Mouse (Mus musculus): ENCODE results near the gene Rasl10b. TPM values are rescaled to one million over a fixed set of nuclear protein-coding genes. Genes with fewer than 3 reads are reported as not detected.

The Rasl10b gene
- polyA plus RNA-seq, 1 experiment from 2014 or later: 5.9 TPM

GRCm38 (mm10) chr11:83394802-83395439 lies 14.0 kb upstream of the Rasl10b start:
- no peak for ATAC-seq (ENCODE audit: insufficient number of reproducible peaks, insufficient read depth, low FRiP score, low read depth)
- H3K4me2 ChIP-seq (ENCODE audit: low read length): no peak overlapping the region
- H3K27me3 ChIP-seq (ENCODE audit: control insufficient read depth, insufficient read depth, low read length): no peaks in the 10 kb centered on the region
- H3K9me3 ChIP-seq (ENCODE audit: control insufficient read depth, low read length): no peaks in the 10 kb centered on the region
- H3K4me1 ChIP-seq (ENCODE audit: control insufficient read depth in 2 of 2, insufficient read depth in 2 of 2, low read length in 2 of 2): peaks cover 10 to 32% of the 10 kb centered on the region in 2 experiments
- H3K4me3 ChIP-seq (ENCODE audit: control insufficient read depth in 1 of 2, insufficient read depth in 1 of 2, low read depth in 1 of 2, low read length in 2 of 2): no peak overlapping the region
- 33% methylated on average over 6 of the region's 6 CpGs for WGBS
- H3K36me3 ChIP-seq (ENCODE audit: control insufficient read depth, insufficient read depth, low read length): peaks cover 70% of the 10 kb centered on the region
- H3K9ac ChIP-seq (ENCODE audit: low read length): no peak overlapping the region
- H3K27ac ChIP-seq (replicated peaks in 1 of 2; ENCODE audit: control insufficient read depth in 1 of 2, insufficient read depth in 1 of 2, low read depth in 2 of 2, low read length in 2 of 2): peak overlapping the region in 1 of 2 experiments; percentile 31; a peak in 1 of 4 replicates

GRCm38 (mm10) chr11:83397626-83398025 lies 11.3 kb upstream of the Rasl10b start:
- no peaks in the 10 kb centered on the region for H3K9me3 ChIP-seq (ENCODE audit: control insufficient read depth, low read length)
- no peak overlapping the region for H3K9ac ChIP-seq (ENCODE audit: low read length)
- no peaks in the 10 kb centered on the region for H3K27me3 ChIP-seq (ENCODE audit: control insufficient read depth, insufficient read depth, low read length)
- no peak overlapping the region for H3K27ac ChIP-seq (replicated peaks in 1 of 2; ENCODE audit: control insufficient read depth in 1 of 2, insufficient read depth in 1 of 2, low read depth in 2 of 2, low read length in 2 of 2)
- 75% methylated on average over 7 of the region's 7 CpGs for WGBS
- H3K4me2 ChIP-seq (ENCODE audit: low read length): no peak overlapping the region
- H3K4me3 ChIP-seq (ENCODE audit: control insufficient read depth in 1 of 2, insufficient read depth in 1 of 2, low read depth in 1 of 2, low read length in 2 of 2): no peak overlapping the region
- H3K4me1 ChIP-seq (ENCODE audit: control insufficient read depth in 2 of 2, insufficient read depth in 2 of 2, low read length in 2 of 2): peaks cover 9 to 21% of the 10 kb centered on the region in 2 experiments
- ATAC-seq (ENCODE audit: insufficient number of reproducible peaks, insufficient read depth, low FRiP score, low read depth): no peak
- H3K36me3 ChIP-seq (ENCODE audit: control insufficient read depth, insufficient read depth, low read length): peaks cover 58% of the 10 kb centered on the region

- WGBS: 81% methylated on average over 5 of the region's 5 CpGs
- Histone ChIP-seq H3K36me3 (ENCODE audit: control insufficient read depth, insufficient read depth, low read length) (peaks cover 65% of the 10 kb centered on the region), H3K4me3 (ENCODE audit: control insufficient read depth in 1 of 2, insufficient read depth in 1 of 2, low read depth in 1 of 2, low read length in 2 of 2) (no peak overlapping the region), H3K9ac (ENCODE audit: low read length) (no peak overlapping the region), H3K27me3 (ENCODE audit: control insufficient read depth, insufficient read depth, low read length) (no peaks in the 10 kb centered on the region), H3K9me3 (ENCODE audit: control insufficient read depth, low read length) (no peaks in the 10 kb centered on the region), H3K4me1 (ENCODE audit: control insufficient read depth in 2 of 2, insufficient read depth in 2 of 2, low read length in 2 of 2) (peaks cover 5 to 14% of the 10 kb centered on the region in 2 experiments), H3K27ac (replicated peaks in 1 of 2; ENCODE audit: control insufficient read depth in 1 of 2, insufficient read depth in 1 of 2, low read depth in 2 of 2, low read length in 2 of 2) (no peak overlapping the region), H3K4me2 (ENCODE audit: low read length) (no peak overlapping the region)
- no peak for ATAC-seq (ENCODE audit: insufficient number of reproducible peaks, insufficient read depth, low FRiP score, low read depth)
Observed at GRCm38 (mm10) chr11:83398724-83399123, 10.2 kb upstream of the Rasl10b start.

- peaks cover 0 to 19% of the 10 kb centered on the region in 2 experiments; a peak in 3 of 4 replicates for H3K4me1 ChIP-seq (ENCODE audit: control insufficient read depth in 2 of 2, insufficient read depth in 2 of 2, low read length in 2 of 2)
- peaks cover 46% of the 10 kb centered on the region for H3K36me3 ChIP-seq (ENCODE audit: control insufficient read depth, insufficient read depth, low read length)
- WGBS: 47% methylated on average over 7 of the region's 7 CpGs
Observed at GRCm38 (mm10) chr11:83403787-83404186, 5.2 kb upstream of the Rasl10b start.

GRCm38 (mm10) chr11:83406391-83406790 lies 2.5 kb upstream of the Rasl10b start:
- 50% methylated on average over 3 of the region's 3 CpGs for WGBS
- Histone ChIP-seq H3K9ac (ENCODE audit: low read length) (no peak overlapping the region), H3K27me3 (ENCODE audit: control insufficient read depth, insufficient read depth, low read length) (no peaks in the 10 kb centered on the region), H3K36me3 (ENCODE audit: control insufficient read depth, insufficient read depth, low read length) (peaks cover 29% of the 10 kb centered on the region), H3K27ac (replicated peaks in 1 of 2; ENCODE audit: control insufficient read depth in 1 of 2, insufficient read depth in 1 of 2, low read depth in 2 of 2, low read length in 2 of 2) (no peak overlapping the region), H3K4me1 (ENCODE audit: control insufficient read depth in 2 of 2, insufficient read depth in 2 of 2, low read length in 2 of 2) (peaks cover 9 to 22% of the 10 kb centered on the region in 2 experiments; a peak in 3 of 4 replicates), H3K4me2 (ENCODE audit: low read length) (no peak overlapping the region), H3K4me3 (ENCODE audit: control insufficient read depth in 1 of 2, insufficient read depth in 1 of 2, low read depth in 1 of 2, low read length in 2 of 2) (no peak overlapping the region), H3K9me3 (ENCODE audit: control insufficient read depth, low read length) (no peaks in the 10 kb centered on the region)
- ATAC-seq (ENCODE audit: insufficient number of reproducible peaks, insufficient read depth, low FRiP score, low read depth): no peak

More at GRCm38 (mm10) chr11:83403787-83404186, 5.2 kb upstream of the Rasl10b start:
- Histone ChIP-seq H3K4me3 (ENCODE audit: control insufficient read depth in 1 of 2, insufficient read depth in 1 of 2, low read depth in 1 of 2, low read length in 2 of 2) (no peak overlapping the region), H3K27ac (replicated peaks in 1 of 2; ENCODE audit: control insufficient read depth in 1 of 2, insufficient read depth in 1 of 2, low read depth in 2 of 2, low read length in 2 of 2) (no peak overlapping the region), H3K4me2 (ENCODE audit: low read length) (no peak overlapping the region), H3K27me3 (ENCODE audit: control insufficient read depth, insufficient read depth, low read length) (no peaks in the 10 kb centered on the region), H3K9me3 (ENCODE audit: control insufficient read depth, low read length) (no peaks in the 10 kb centered on the region), H3K9ac (ENCODE audit: low read length) (no peak overlapping the region)
- ATAC-seq (ENCODE audit: insufficient number of reproducible peaks, insufficient read depth, low FRiP score, low read depth): no peak

- H3K27me3 ChIP-seq (ENCODE audit: control insufficient read depth, insufficient read depth, low read length): no peaks in the 10 kb centered on the region
- H3K4me3 ChIP-seq (ENCODE audit: control insufficient read depth in 1 of 2, insufficient read depth in 1 of 2, low read depth in 1 of 2, low read length in 2 of 2): no peak overlapping the region
- no peak overlapping the region for H3K4me2 ChIP-seq (ENCODE audit: low read length)
- ATAC-seq (ENCODE audit: insufficient number of reproducible peaks, insufficient read depth, low FRiP score, low read depth): no peak
- no peaks in the 10 kb centered on the region for H3K9me3 ChIP-seq (ENCODE audit: control insufficient read depth, low read length)
- WGBS: 50% methylated on average over 8 of the region's 8 CpGs
- no peak overlapping the region for H3K9ac ChIP-seq (ENCODE audit: low read length)
- H3K27ac ChIP-seq (replicated peaks in 1 of 2; ENCODE audit: control insufficient read depth in 1 of 2, insufficient read depth in 1 of 2, low read depth in 2 of 2, low read length in 2 of 2): no peak overlapping the region
- peaks cover 17% of the 10 kb centered on the region for H3K36me3 ChIP-seq (ENCODE audit: control insufficient read depth, insufficient read depth, low read length)
- peaks cover 9 to 22% of the 10 kb centered on the region in 2 experiments; a peak in 3 of 4 replicates for H3K4me1 ChIP-seq (ENCODE audit: control insufficient read depth in 2 of 2, insufficient read depth in 2 of 2, low read length in 2 of 2)
Observed at GRCm38 (mm10) chr11:83408242-83408641, 695 bp upstream of the Rasl10b start.

- Histone ChIP-seq H3K4me1 (ENCODE audit: control insufficient read depth in 2 of 2, insufficient read depth in 2 of 2, low read length in 2 of 2) (peaks cover 9 to 22% of the 10 kb centered on the region in 2 experiments; a peak in 3 of 4 replicates), H3K4me2 (ENCODE audit: low read length) (peak overlapping the region; percentile 92), H3K9ac (ENCODE audit: low read length) (peak overlapping the region; percentile 84), H3K4me3 (ENCODE audit: control insufficient read depth in 1 of 2, insufficient read depth in 1 of 2, low read depth in 1 of 2, low read length in 2 of 2) (peak overlapping the region; percentile 67 to 86), H3K27me3 (ENCODE audit: control insufficient read depth, insufficient read depth, low read length) (no peaks in the 10 kb centered on the region), H3K36me3 (ENCODE audit: control insufficient read depth, insufficient read depth, low read length) (0 out of 2 replicates have a peak, but pooled peaks cover 5% of the 10 kb centered on the region), H3K27ac (replicated peaks in 1 of 2; ENCODE audit: control insufficient read depth in 1 of 2, insufficient read depth in 1 of 2, low read depth in 2 of 2, low read length in 2 of 2) (peak overlapping the region in 1 of 2 experiments; percentile 54; a peak in 2 of 4 replicates), H3K9me3 (ENCODE audit: control insufficient read depth, low read length) (no peaks in the 10 kb centered on the region)
- 2% methylated on average over 34 of the region's 40 CpGs for WGBS
- ATAC-seq (ENCODE audit: insufficient number of reproducible peaks, insufficient read depth, low FRiP score, low read depth): no peak
Observed at GRCm38 (mm10) chr11:83409792-83410291, 905 bp downstream of the Rasl10b start.
